Mouse (Mus musculus) testis, adult 2 months (tissue): ENCODE results near the gene 5730409E04Rik.

Experiments used
- CTCF ChIP-seq: fragments of 200-500 bp; IDR thresholded peaks from 2 replicates; pipeline ENCODE4 v1.5.1; 2012; ENCODE audit warnings: low read depth, mild to moderate bottlenecking, inconsistent platforms, low read length, moderate library complexity; ENCODE audit not compliant: control insufficient read depth, insufficient read depth, insufficient replicate concordance
- POLR2A ChIP-seq: fragments of 200-500 bp; IDR thresholded peaks from 2 replicates; pipeline ENCODE4 v1.6.1; 2012; ENCODE audit warnings: low read depth, mild to moderate bottlenecking, inconsistent platforms, low read length, moderate library complexity; ENCODE audit not compliant: control insufficient read depth

DNA sequence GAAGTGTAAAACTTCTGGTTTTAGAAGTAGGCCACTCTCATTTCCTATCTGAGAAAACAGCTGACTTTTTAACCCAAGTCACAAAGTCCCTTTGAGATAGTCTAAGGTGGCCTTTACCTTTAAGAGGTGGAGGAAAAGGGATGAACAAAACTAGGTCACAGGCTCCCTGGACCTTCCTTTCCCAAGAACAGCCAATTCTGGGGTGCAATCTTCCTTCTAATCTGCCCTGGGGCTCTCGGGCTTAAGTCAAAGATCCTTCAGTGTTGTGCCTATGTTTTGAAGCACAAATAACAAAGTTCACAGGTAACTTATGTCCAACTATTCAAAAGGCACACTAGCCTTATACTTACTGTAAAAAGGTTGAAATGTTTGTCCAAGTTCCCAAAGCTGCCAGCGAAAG is 5.5 kb upstream of the 5730409E04Rik start:
- TF ChIP-seq CTCF (no peak), POLR2A (no peak)
